ENCODE assay signal across 7 mouse cellular contexts in the genomic region with DNA sequence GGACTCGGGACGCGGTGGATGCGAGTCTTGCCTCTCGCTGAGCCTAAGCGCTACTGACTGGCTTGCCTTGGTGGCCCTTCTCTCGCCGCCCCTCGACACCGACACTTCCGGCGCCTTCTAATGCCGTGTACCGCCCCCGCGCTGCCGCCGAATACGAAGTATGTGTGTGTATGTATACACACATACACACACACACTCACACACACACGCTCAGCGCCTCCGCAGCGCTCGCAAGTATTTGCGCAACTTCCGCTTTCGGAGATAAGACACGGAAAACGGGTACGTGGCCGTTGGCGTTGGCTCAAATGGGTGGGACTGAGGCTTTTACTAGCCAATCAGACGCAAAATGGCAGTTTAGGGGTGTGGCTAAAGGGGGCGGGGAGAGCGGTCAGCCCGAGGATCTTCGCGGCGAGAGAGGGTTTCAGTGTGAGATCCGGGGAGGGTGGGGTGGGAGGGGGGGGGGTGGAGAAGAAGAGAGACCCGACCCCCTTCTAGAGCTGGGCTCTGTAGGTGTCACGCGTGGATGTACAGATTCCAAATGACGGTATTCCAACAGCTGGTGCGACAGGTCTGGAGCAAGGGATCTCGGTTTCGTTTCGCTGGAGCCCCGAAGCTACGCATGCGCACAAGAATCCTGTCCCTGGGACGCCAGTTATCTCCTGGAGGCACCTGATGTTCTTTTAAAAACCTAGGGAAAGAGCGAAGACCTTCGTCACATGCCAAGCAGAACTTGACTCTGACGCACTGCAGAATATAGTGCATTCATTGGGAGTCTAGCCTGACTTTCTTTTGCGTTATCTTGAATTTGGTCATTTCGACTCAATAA. TPM values are rescaled to one million over a fixed set of nuclear protein-coding genes. Genes with fewer than 3 reads are reported as not detected.
DNase-seq lines count a peak whose midpoint lies in the region; ATAC-seq and TF ChIP-seq lines count a peak whose summit lies in the region.

A gene (minus strand): TSS at position 244 of the 826 bp plus-strand sequence.

- TF ChIP-seq CTCF in intestine, postnatal 0 days (IDR thresholded peaks at IDR 0.05; ENCODE audit: low read depth) = no peak
- no peak for TF ChIP-seq CTCF in small intestine, adult 2 months (IDR thresholded peaks at IDR 0.05; ENCODE audit: extremely low read depth, insufficient read length, insufficient replicate concordance, low read depth, low read length)

- peak; percentile 95 for ATAC-seq in intestine, postnatal 0 days
- peak; percentile 96 for ATAC-seq in midbrain, embryonic 12.5 days (ENCODE audit: low FRiP score, low read depth)

- no peaks in the 10 kb centered on the region for H3K9me3 ChIP-seq in embryonic facial prominence, embryonic 10.5 days
- H3K9me3 ChIP-seq in intestine, postnatal 0 days (ENCODE audit: control insufficient read depth) = no peaks in the 10 kb centered on the region
- no peaks in the 10 kb centered on the region for H3K9me3 ChIP-seq in midbrain, embryonic 12.5 days

- DNase-seq in adrenal gland, postnatal 10 days = peak; percentile 99
- DNase-seq in embryonic facial prominence, embryonic 10.5 days (ENCODE audit: low spot score) = peak; percentile 94
- DNase-seq in gonadal fat pad, adult 2 months (ENCODE audit: low read depth) = peak; percentile 90
- peak; percentile 99 for DNase-seq in left cerebral cortex, postnatal 4 days

- H3K4me1 ChIP-seq in embryonic facial prominence, embryonic 10.5 days = peaks cover 27% of the 10 kb centered on the region
- no peaks in the 10 kb centered on the region for H3K4me1 ChIP-seq in intestine, postnatal 0 days (replicated peaks; ENCODE audit: control insufficient read depth, insufficient read depth, low read length)
- peaks cover 29% of the 10 kb centered on the region for H3K4me1 ChIP-seq in midbrain, embryonic 12.5 days
- peaks cover 10% of the 10 kb centered on the region; the same call in 1 of the 2 replicates for H3K4me1 ChIP-seq in small intestine, adult 2 months (ENCODE audit: control insufficient read depth, insufficient read depth, insufficient read length, low read length)

- 1% methylated on average over 57 of the region's 57 CpGs for WGBS in embryonic facial prominence, embryonic 10.5 days
- 1% methylated on average over 57 of the region's 57 CpGs for WGBS in intestine, postnatal 0 days
- WGBS in midbrain, embryonic 12.5 days = 1% methylated on average over 57 of the region's 57 CpGs
- under 1% methylated on average over 57 of the region's 57 CpGs for WGBS in small intestine, adult 2 months

- intact Hi-C loops in left cerebral cortex, postnatal 4 days (cut with DNase I) = loop anchor here (5.0 kb wide), 1 partner anchor 46 kb away; no protein-coding TSS in a partner anchor

- peak within 1 kb of the TSS; percentile 74 for H3K4me2 ChIP-seq in intestine, postnatal 0 days (replicated peaks; ENCODE audit: low read depth)
- peak within 1 kb of the TSS; percentile 90 for H3K4me2 ChIP-seq in midbrain, embryonic 12.5 days (replicated peaks)

- H3K9ac ChIP-seq in intestine, postnatal 0 days (ENCODE audit: low read depth, low read length) = peak within 1 kb of the TSS; percentile 72
- H3K9ac ChIP-seq in midbrain, embryonic 12.5 days (replicated peaks) = peak within 1 kb of the TSS; percentile 70

- H3K27me3 ChIP-seq in embryonic facial prominence, embryonic 10.5 days (replicated peaks; ENCODE audit: low read depth, poor library complexity, severe bottlenecking) = no peaks in the 10 kb centered on the region
- H3K27me3 ChIP-seq in intestine, postnatal 0 days (replicated peaks; ENCODE audit: control insufficient read depth, insufficient read depth, low read length) = no peaks in the 10 kb centered on the region
- no peaks in the 10 kb centered on the region for H3K27me3 ChIP-seq in midbrain, embryonic 12.5 days
- H3K27me3 ChIP-seq in small intestine, adult 2 months (ENCODE audit: control insufficient read depth, insufficient read depth, low read length) = no peaks in the 10 kb centered on the region

- peak within 1 kb of the TSS; percentile 81 for H3K4me3 ChIP-seq in embryonic facial prominence, embryonic 10.5 days
- H3K4me3 ChIP-seq in intestine, postnatal 0 days (ENCODE audit: low read depth, low read length) = peak within 1 kb of the TSS; percentile 82
- peak within 1 kb of the TSS; percentile 75 for H3K4me3 ChIP-seq in midbrain, embryonic 12.5 days
- peak within 1 kb of the TSS; percentile 76 for H3K4me3 ChIP-seq in small intestine, adult 2 months (ENCODE audit: low read depth, low read length)

- peak within 1 kb of the TSS; percentile 89 for H3K27ac ChIP-seq in embryonic facial prominence, embryonic 10.5 days (replicated peaks)
- peak within 1 kb of the TSS; percentile 98 for H3K27ac ChIP-seq in intestine, postnatal 0 days (ENCODE audit: low read depth, low read length)
- peak within 1 kb of the TSS; percentile 81 for H3K27ac ChIP-seq in midbrain, embryonic 12.5 days (replicated peaks)
- H3K27ac ChIP-seq in small intestine, adult 2 months (ENCODE audit: insufficient read depth, low read depth, low read length) = peak within 1 kb of the TSS; percentile 87

- H3K36me3 ChIP-seq in embryonic facial prominence, embryonic 10.5 days (replicated peaks) = no peaks in the 10 kb centered on the region
- no peaks in the 10 kb centered on the region for H3K36me3 ChIP-seq in intestine, postnatal 0 days (ENCODE audit: control insufficient read depth, insufficient read depth)
- no peaks in the 10 kb centered on the region for H3K36me3 ChIP-seq in midbrain, embryonic 12.5 days
- H3K36me3 ChIP-seq in small intestine, adult 2 months (ENCODE audit: control insufficient read depth, insufficient read depth, low read length) = no peaks in the 10 kb centered on the region

- TF ChIP-seq POLR2A in small intestine, adult 2 months (IDR thresholded peaks at IDR 0.05; ENCODE audit: low read depth, low read length) = peak; percentile 69

RNA-seq across cellular contexts. Expression of the gene that starts here (rescaled TPM):
- 10 to 100 TPM; 14.4 to 19.3 TPM for total RNA-seq in adrenal gland, postnatal 10 days (2021)
- 12.4 and 12.8 TPM in 2 replicates for polyA plus RNA-seq in embryonic facial prominence, embryonic 10.5 days (2016; fragmentation: Nextera tagmentation; extraction: Ambion mirVana)
- polyA plus RNA-seq in gonadal fat pad, adult 2 months (2012; rRNA removed) = 8.0 and 12.0 TPM in 2 replicates
- polyA plus RNA-seq in intestine, postnatal 0 days (2015; fragmentation: Nextera tagmentation; extraction: Ambion mirVana) = 8.0 and 10.3 TPM in 2 replicates
- 1 to 10 TPM; 7.8 to 9.0 TPM for total RNA-seq in left cerebral cortex, postnatal 4 days (2021)
- polyA plus RNA-seq in midbrain, embryonic 12.5 days (2016; fragmentation: Nextera tagmentation; extraction: Ambion mirVana) = 13.1 and 14.0 TPM in 2 replicates
- 2.2 and 3.6 TPM in 2 replicates for polyA plus RNA-seq in small intestine, adult 2 months (2012; rRNA removed)

Comparison
In these comparisons a context has a peak if more than half of its experiments do, and no peak if none do; other contexts are left out.
1. Peak in every context shown above with its lines: DNase-seq, ATAC-seq, H3K4me3 ChIP-seq and H3K27ac ChIP-seq.